Mouse (Mus musculus): ENCODE results near the gene Smbd1.

The Smbd1 gene

DNA sequence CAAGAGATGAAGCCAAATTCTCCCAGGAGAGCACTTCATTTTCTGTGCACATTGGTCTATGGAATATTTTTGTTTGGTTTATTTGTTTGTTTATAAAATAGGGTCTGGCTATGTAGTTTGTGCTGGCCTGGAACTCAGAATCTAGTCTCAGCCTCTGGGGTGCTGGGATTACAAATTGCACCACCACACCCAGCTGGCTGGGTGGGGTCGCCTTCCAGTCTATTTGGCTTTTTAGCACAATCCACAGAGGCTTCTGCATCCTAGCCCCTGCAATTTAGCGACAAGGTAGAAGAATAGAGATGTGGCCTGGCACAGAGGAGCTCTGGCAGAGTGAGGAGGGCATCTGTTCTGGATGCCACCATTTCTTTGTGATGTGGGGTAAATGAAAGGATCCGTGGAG, 3.5 kb upstream of the Smbd1 start:
- DNase-seq (ENCODE audit: low read depth, low spot score) = no peak

DNA sequence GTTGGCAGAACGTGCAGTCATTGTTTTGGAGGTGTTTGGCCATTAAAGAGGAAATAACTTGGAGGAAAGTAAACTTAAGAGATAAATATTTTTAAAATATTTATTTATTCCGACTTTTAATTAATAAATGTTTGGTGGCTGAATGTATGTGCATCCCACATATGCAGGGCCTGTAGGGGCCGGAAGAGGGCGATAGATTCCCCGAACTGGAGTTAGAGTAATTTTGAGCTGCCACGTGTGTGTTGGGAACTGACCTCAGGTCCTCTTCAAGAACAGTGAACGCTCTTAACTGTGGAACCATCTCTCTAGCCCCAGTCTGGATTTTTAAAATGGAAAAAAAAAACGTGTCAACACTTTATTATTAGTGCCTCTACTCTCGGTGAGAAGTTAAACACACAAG, 3.1 kb upstream of the Smbd1 start:
- DNase-seq (ENCODE audit: low read depth, low spot score) = no peak

DNA sequence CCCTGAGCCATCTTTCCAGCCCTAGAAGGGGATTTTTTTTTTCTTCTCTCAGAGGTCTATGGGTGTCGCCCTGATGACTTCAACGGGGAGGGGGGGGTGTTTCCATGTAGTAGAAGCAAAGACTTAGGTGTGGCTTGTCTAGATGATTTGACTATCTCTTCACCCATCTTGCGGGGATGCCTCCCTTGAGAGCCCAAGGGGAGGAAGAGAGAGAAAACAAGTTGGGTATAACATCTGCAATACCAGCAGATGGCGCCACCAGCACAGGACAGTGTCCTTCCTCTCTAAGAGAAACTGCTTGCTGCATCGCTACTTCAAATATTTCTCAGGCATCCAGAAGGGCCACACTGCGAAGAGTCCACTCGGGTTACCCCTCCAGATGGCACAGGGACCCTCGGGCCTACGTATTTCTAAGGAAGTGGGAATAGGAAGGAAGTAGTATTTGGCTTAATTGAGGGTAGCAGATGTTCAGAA, 2.6 kb upstream of the Smbd1 start:
- DNase-seq (ENCODE audit: low read depth, low spot score) = peak; percentile 77

DNA sequence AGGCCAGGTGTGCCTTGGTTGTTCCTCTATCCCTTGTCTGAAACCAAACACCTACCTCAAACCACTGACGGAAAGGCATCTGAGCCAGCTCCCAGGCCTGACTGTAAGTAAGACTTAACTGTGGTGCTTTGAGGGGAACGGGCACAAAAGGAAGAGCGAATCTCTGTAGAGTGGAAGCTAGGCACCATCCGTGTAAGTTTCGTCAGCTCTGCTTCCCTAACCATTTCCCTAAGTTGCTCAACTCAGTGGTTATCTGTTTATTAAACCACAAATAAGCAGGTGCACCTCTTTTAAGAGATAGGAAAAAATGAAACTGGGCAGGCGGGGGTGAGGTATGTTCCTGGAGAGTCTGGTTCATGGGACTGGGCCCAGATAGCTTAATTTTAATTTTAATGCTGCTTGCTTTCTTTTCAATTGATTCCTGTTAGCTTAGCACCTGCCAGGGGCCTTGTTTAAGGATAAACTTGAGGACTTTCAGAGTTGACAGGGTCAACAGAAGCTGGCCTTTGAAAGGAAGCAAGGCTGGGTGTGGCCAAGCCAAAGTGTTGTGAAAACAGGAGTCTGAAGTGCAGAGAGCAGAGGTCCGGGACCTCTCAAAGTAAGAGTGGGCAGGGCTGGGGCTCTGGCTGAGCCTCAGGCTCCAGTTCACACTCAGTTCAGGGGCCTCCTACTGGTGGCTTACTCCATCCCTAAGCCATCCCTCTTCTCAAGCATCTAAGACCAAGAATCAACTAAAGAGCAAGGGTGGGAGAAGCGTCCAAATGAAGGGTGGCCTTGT, 2.7 kb downstream of the Smbd1 start:
- DNase-seq (ENCODE audit: low read depth, low spot score) = no peak

DNA sequence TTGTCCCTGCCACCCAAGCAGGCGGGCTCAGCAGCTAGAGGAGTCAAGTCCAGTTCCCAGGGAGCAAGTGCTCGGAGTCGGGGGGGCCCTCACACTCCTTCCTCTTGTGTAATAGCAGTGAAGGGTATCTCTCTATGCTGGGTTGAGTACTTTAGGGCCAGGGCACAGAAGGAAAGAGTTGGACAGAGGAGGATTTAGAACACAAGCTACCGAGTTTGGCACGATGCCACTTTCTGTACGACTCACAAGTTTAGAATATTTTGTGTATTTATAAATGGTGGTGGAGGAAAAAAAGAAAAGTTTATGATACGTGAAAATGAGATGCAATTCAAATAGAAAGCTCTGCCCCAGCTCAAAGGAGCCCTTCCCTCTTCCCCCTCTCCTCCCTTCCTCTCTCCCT, 5.1 kb downstream of the Smbd1 start:
- no peak for DNase-seq (ENCODE audit: low read depth, low spot score)

DNA sequence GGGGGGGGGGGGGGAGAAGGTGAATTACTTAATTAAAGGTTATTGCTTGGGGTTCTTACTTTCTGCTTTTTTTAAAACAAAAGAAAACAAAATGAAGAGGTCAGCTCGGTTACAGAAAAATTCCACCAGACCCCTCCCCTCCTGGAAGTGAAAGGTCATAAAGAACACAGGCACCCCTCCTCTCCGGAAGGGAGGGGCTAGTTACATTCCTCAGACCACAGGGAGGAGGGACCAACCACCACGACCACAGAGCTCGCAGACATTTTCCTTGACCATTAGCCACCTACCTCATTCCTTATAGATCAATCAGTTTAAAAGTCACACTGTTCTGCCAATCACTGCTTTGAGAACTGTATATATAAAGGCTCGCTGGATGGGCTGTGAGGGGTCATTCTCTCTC, 6.4 kb downstream of the Smbd1 start:
- DNase-seq (ENCODE audit: low read depth, low spot score) = no peak

DNA sequence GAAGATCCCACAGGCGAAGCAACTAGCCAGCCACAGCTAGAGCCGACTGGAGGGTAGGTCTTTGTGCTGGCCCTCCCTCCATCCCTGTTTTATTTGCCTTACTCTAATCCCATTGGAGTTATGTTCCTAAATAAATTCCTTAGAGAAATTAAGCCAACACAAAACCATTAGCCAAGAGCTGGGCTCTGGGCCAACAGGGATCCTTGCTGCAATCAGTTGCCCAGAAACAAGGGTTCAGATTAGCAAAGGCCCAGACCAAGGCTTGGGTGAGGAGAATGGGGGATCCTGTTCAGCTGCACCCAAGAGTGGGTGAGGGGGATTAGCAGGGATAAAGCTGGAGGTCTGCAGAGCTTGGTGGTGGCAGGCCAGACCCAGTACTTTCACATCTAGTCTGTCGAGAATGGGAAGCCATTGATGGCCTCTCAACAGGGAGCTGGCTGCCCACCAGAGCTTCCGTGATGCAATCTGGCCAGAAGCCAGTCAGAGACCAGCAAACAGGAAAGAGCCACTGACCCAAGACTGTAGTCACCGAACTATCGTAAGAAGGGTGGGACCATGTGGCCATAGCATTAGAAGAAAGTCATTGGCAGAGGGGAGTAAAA, 6.9 kb downstream of the Smbd1 start:
- no peak for DNase-seq (ENCODE audit: low read depth, low spot score)

DNA sequence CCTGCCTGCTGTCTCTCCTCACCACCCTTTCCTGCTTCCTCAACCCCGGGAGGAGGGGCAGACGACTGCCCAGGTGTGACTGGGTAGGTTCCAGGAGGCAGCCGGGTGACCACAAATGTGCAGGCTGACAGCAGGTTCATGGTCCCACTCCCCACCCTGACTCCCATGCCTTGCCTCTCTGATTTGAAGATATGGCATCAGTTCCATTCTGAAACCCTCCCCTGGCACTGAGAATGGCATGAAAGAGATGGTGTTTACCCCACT, 12.9 kb downstream of the Smbd1 start, which contains the start of gene Muc20:
TSS of gene Muc20 (minus strand) at position 10 of the 264 bp plus-strand sequence.
- DNase-seq (ENCODE audit: low read depth, low spot score) = no peak

DNA sequence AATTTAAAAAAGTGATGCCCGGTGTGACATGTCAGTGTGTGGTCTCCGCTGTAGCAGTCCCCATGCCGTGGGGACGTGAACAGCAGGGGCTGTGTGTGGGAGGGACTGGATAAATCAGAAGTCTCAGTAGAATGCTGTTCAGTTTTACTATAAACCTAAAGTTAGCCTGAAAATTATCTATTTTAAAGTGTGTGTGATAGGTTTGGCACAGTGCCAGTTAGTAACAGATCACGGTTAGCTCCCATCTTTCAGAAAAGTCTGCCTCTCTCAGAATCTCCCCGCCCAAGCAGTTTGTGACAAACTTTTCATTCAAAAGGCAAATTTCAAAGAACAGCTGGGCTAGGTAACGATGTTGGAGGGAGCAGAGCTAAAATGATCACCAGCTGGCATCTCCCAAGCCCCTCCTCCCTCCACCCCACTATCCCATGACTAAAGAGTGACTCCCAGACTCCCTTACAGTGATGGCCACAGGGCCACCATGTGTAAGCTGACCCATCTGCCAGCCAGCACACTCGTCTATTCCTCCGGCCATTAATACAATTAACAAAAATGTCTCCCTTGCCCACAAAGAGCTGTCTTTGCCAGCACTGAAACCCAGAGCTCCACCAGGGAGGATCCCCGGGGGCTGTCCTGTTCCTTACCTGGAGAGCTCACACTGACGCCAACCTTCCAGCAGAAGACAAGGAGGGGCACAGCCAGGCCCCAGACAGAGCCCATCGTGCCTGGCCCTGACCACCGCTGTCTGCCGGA, 13.4 kb downstream of the Smbd1 start:
- DNase-seq (ENCODE audit: low read depth, low spot score) = no peak

DNA sequence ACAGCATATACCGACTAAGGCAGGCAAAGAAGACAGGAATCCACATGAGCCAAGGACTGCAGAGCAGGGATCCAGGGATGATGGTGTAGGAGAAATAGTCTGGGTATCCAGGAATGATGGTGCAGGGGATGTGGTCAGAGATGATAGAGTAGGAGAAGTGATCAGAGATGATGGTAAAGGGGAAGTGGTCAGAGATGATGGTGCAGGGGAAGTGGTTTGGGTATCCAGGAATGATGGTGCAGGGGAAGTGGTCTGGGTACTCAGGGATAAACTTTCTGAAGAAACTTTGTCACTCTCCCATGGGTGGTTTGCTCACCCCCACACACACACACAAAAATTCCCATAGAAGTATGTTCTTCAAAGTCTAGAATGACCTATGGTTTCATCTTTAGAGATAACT, 15.1 kb downstream of the Smbd1 start:
- no peak for DNase-seq (ENCODE audit: low read depth, low spot score)

DNA sequence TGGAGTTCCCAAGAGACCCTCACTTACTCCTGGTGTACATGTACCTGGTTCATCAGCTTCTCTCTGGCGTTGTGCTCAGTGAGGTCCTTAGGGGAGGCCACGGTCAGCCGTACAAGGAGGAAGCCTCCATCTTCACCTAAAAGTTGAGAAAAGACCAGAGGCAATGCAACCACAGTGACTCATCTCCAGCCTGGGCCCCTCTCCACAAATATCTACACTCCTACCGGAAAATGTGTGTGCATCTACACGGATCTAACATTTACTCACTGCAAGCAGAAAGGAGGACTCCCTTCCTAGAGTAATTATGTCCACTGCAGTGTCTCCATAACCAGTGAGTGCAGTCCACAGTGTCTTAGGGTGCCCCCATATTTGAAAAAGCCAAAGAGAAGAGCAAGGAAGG, 20.2 kb downstream of the Smbd1 start:
- no peak for DNase-seq (ENCODE audit: low read depth, low spot score)

DNA sequence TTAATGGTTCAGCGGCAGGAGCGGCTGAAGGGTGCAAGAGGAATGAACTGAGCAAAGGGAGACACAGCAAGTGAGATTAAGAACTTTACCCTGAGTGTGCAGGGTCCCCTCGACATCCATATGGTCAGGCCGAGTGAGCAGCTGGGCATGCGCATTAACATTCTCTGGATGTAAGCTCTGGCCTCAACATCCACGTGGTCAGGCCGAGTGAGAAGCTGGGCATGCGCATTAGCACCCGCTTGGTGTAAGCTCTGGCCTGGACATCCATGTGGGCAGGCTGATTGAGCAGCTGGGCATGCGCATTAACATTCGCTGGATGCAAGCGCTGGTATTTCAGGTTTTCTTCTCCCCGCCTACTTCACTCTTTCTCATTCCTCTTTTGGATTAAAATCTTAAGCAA, 25.4 kb downstream of the Smbd1 start:
- peak; percentile 13 for DNase-seq (ENCODE audit: low read depth, low spot score)

DNA sequence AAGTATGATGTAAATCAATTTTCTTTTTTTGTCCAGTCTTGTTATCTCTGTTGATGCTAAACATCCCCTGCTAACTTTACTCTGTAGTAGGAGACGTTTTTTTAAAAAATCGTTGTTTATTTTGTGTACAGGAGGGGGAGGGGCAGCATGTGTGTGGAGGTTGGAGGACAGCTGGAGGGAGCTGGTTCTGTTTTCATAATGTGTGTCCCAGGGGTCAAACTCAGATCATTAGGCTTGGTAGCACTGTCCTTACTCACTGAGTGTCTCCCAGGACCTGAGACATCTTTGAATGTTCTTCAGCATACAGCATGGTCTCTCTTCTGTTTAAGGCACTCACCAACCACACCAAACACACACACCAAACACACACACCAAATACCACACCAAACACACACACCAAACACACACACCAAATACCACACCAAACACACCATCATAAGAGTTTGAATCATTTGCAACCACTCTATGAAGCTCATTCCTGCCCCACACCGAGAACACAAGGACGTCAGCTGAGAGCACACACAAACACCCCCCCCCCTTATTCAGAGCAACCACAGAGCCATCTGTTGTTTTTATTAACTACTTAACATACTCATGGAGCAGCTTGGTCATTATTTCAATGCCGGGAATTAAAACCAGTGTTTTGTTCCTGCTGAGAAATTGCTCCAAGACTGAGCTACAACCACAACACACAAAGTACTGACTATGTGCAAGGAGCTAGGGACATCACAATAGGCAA, 26.8 kb downstream of the Smbd1 start:
- no peak for DNase-seq (ENCODE audit: low read depth, low spot score)

DNA sequence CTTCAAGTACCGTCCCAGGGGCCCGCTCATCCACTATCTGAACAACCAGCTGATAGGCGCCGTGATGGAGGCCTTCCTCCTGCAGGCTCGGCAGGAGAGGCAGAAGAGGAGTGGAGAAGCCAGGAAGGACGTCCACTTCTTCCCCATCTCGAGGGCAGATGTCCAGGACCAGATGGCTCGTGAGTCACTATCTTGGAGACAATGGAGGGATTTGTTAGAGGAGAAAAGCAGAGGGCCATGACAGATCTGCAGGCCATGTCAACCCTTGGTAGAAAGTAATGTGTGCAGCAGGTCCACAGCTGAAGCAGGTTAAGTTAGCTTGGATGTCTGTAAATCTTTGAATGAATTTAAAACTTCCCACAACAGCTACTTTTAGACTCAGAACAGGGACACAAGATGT, 31.3 kb downstream of the Smbd1 start:
- DNase-seq (ENCODE audit: low read depth, low spot score) = no peak

DNA sequence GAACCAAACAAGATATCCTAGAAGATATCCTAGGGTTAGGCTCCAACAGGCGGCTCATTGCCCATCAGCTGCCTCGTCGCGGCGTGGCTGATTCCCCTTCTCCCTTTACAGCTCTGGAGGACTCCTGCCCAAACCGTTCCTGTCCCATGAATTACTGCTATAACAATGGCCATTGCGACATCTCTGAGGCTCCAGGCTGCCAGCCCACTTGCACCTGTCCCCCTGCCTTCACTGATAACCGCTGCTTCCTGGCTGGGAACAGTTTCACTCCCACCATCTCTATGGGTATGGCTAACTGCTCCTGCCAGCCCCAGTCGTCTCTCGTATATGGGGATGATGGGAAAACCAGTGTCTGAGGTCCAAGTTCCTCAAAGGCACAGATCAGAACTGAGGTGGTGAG, 33.6 kb downstream of the Smbd1 start:
- DNase-seq (ENCODE audit: low read depth, low spot score) = no peak

DNA sequence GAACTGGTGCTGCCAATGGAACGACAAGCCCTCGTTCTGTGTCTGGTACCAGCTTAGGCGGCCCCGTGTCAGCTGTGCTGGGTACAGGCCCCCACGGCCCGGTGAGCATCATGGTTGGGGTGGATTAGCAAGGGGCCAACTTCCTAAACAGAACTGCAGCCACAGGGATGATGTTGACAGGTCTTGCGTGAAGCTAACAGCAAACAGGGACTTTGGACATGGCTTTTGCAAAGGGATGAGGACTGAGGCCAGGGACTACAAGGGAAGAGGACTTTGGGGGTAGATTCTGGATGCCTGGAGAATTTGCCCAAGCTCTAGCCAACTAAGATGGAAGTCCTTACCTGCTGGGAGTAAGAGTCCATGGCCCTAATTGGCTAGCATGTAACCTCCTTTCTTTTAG, 43.4 kb downstream of the Smbd1 start:
- no peak for DNase-seq (ENCODE audit: low read depth, low spot score)

DNA sequence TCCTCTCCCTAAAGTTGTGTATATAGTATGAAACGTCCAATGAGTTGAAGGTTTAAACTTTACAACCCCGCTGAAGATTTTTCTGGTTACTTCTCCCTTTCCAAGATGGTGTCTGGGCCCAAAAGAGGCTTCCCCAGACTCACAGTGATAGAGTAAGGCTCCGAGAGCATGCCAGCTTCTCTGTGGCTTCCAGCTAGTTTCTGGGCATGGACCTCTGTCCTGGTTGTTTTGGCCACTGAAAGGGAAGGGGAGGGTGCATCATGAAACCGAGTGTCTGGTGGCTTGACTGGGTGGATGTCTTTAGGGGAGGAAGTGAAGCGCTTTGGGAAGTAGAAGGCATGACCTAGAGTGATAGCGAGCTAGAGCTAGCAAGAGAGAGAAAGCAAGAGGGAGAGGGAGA, 45.3 kb downstream of the Smbd1 start:
- no peak for DNase-seq (ENCODE audit: low read depth, low spot score)

DNA sequence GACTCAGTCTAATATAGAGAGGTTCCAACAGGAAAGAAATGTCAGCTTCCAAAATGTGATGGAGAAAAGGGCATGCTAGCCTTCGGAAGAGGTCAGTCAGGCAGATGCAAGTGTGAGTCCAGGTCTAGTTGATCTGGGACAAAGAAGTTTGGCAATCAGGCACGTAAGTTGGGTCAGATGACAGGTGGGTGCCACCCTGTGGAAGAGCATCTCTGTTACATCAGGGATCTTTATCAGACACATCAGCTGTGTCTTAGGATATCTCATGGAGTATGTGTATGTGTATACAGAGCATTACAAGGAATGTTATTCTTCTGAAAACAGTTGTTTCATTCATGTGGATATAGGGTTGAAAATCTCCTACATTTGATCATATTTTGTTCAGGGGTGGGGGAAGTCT, 45.7 kb downstream of the Smbd1 start:
- no peak for DNase-seq (ENCODE audit: low read depth, low spot score)
